Mouse (Mus musculus) hindbrain, embryonic 16.5 days (tissue): ENCODE data around the gene Qk. TPM values are rescaled to one million over a fixed set of nuclear protein-coding genes. Genes with fewer than 3 reads are reported as not detected.

Source experiments
- ATAC-seq: fragments of 200-750 bp; cut with Nextera tagmentation; 2 replicates; pipeline ENCODE4 v1.8.0; 2017; ENCODE audit warnings: moderate TSS enrichment, moderate library complexity
- H3K27ac ChIP-seq: fragments of 300-500 bp; sonication (generic); 2 replicates; pipeline ENCODE4 v1.5.1; 2014; ENCODE audit warnings: low read depth, mild to moderate bottlenecking, control low read depth, low read length, moderate library complexity
- H3K27me3 ChIP-seq: fragments of 300-500 bp; sonication (generic); replicated peaks from 2 replicates; pipeline ENCODE4 v1.6.1; 2014; ENCODE audit warnings: low read length; ENCODE audit not compliant: control insufficient read depth, insufficient read depth
- H3K36me3 ChIP-seq: fragments of 300-500 bp; sonication (generic); 2 replicates; pipeline ENCODE4 v1.6.1; 2014; ENCODE audit warnings: mild to moderate bottlenecking, low read length, moderate library complexity, mixed read lengths; ENCODE audit not compliant: control insufficient read depth, insufficient read depth
- H3K4me1 ChIP-seq: fragments of 300-500 bp; sonication (generic); 2 replicates; pipeline ENCODE4 v1.6.1; 2014; ENCODE audit warnings: low read depth, low read length; ENCODE audit not compliant: control insufficient read depth, insufficient read depth
- H3K4me2 ChIP-seq: fragments of 300-500 bp; sonication (generic); 2 replicates; pipeline ENCODE4 v1.6.1; 2014; ENCODE audit warnings: mild to moderate bottlenecking, low read length, control low read depth, moderate library complexity
- H3K4me3 ChIP-seq: fragments of 300-500 bp; sonication (generic); 2 replicates; pipeline ENCODE4 v1.5.1; 2014; ENCODE audit warnings: mild to moderate bottlenecking, low read length, control low read depth, moderate library complexity
- H3K9ac ChIP-seq: fragments of 300-500 bp; sonication (generic); 2 replicates; pipeline ENCODE4 v1.6.1; 2014; ENCODE audit warnings: low read depth, mild to moderate bottlenecking, control low read depth, low read length, moderate library complexity
- H3K9me3 ChIP-seq: fragments of 300-500 bp; sonication (generic); 2 replicates; pipeline ENCODE4 v1.6.1; 2014; ENCODE audit warnings: mild to moderate bottlenecking, low read length, moderate library complexity; ENCODE audit not compliant: control insufficient read depth
- WGBS: fragments of 180-500 bp; shearing (Covaris S2); extraction: QIAGEN DNeasy Blood & Tissue Kit; methylation state at CpG from one replicate; pipeline ENCODE4 v1.1.7; 2014; 5-methylcytosine and 5-hydroxymethylcytosine counted together
- polyA plus RNA-seq: library from polyadenylated mRNA; unstranded; fragments of >200 nt; fragmentation: Nextera tagmentation; extraction: Ambion mirVana; gene quantifications from 2 replicates; pipeline ENCODE4 v1.2.1, GENCODE M21; 2015

Gene Qk
- polyA plus RNA-seq, 1 experiment from 2014 or later: 46.3 TPM

DNA sequence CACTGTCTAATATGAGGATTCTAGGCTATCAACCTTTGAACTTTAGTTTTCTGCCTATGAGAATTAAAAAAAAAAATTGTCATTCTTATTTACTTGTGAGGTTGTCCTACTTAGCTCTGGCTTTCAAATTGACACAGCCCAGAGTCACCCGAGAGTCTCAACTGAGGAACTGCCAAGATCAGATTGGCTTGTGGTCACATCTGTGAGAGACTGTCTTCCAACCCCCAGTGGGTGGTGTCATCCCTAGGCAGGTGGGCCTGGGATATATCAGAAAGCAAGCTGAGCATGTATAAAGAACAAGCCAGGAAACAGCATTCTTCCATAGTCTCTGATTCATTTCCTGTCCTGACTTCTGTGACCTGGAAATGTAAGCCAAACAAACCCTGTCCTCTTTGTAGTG lies 128.8 kb downstream of the Qk start:
- 78% methylated on average over 1 of the region's 1 CpGs for WGBS
- H3K36me3 ChIP-seq: no peaks in the 10 kb centered on the region
- no peak for ATAC-seq
- H3K9me3 ChIP-seq: no peaks in the 10 kb centered on the region; the same call in 1 of the 2 replicates
- H3K27me3 ChIP-seq: no peaks in the 10 kb centered on the region
- no peak overlapping the region for H3K27ac ChIP-seq
- H3K9ac ChIP-seq: no peak overlapping the region
- H3K4me2 ChIP-seq: no peak overlapping the region
- no peaks in the 10 kb centered on the region for H3K4me1 ChIP-seq
- H3K4me3 ChIP-seq: no peak overlapping the region

GRCm38 (mm10) chr17:10188481-10188880 lies 131.2 kb downstream of the Qk start:
- H3K4me1 ChIP-seq: no peaks in the 10 kb centered on the region
- no peak overlapping the region for H3K4me3 ChIP-seq
- H3K9me3 ChIP-seq: no peaks in the 10 kb centered on the region; the same call in 1 of the 2 replicates
- H3K27ac ChIP-seq: peak overlapping the region; percentile 21; the same call in 1 of the 2 replicates
- H3K9ac ChIP-seq: no peak overlapping the region
- ATAC-seq: no peak
- no peaks in the 10 kb centered on the region for H3K27me3 ChIP-seq
- no peak overlapping the region for H3K4me2 ChIP-seq
- no peaks in the 10 kb centered on the region for H3K36me3 ChIP-seq
- 52% methylated on average over 3 of the region's 3 CpGs for WGBS

- Histone ChIP-seq H3K27me3 (no peaks in the 10 kb centered on the region), H3K9me3 (no peaks in the 10 kb centered on the region; the same call in 1 of the 2 replicates), H3K4me1 (no peaks in the 10 kb centered on the region), H3K4me2 (no peak overlapping the region), H3K36me3 (no peaks in the 10 kb centered on the region), H3K27ac (peak overlapping the region; percentile 21), H3K9ac (no peak overlapping the region), H3K4me3 (no peak overlapping the region)
- ATAC-seq: 0 out of 2 replicates have a peak, but pooled peaks have one; percentile 32
- 77% methylated on average over 4 of the region's 4 CpGs for WGBS
Observed at GRCm38 (mm10) chr17:10187431-10188020, 132.1 kb downstream of the Qk start.

- ATAC-seq: no peak
- Histone ChIP-seq H3K36me3 (no peaks in the 10 kb centered on the region), H3K4me2 (no peak overlapping the region), H3K27ac (no peak overlapping the region), H3K4me3 (no peak overlapping the region), H3K4me1 (no peaks in the 10 kb centered on the region), H3K9me3 (no peaks in the 10 kb centered on the region; the same call in 1 of the 2 replicates), H3K27me3 (no peaks in the 10 kb centered on the region), H3K9ac (no peak overlapping the region)
- 68% methylated on average over 6 of the region's 6 CpGs for WGBS
Observed at GRCm38 (mm10) chr17:10181761-10182160, 137.9 kb downstream of the Qk start.

DNA sequence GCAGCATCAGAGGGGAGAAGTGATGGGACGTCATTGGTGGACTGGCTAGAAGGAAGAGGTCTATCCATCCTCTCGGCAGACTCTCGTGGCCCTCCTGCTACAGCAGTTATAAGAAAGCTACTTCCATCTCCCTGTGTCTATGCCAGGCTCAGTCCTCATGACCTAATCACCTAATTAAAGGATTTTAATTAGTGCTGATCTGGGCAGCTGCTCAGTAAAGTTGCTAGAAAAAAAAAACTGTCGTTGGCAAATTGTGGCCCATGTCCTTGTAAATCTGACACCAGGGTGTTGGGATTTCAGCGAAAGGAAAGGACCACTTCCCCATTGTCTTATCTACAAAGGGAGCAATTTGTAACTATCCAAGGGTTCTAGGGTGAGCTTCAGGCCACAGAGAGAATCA lies 142.6 kb downstream of the Qk start:
- H3K4me3 ChIP-seq: no peak overlapping the region
- H3K9ac ChIP-seq: no peak overlapping the region
- H3K27ac ChIP-seq: no peak overlapping the region
- ATAC-seq: no peak
- no peaks in the 10 kb centered on the region; the same call in 1 of the 2 replicates for H3K9me3 ChIP-seq
- no peak overlapping the region for H3K4me2 ChIP-seq
- no peaks in the 10 kb centered on the region for H3K36me3 ChIP-seq
- WGBS: 44% methylated on average over 5 of the region's 5 CpGs
- H3K4me1 ChIP-seq: no peaks in the 10 kb centered on the region
- H3K27me3 ChIP-seq: no peaks in the 10 kb centered on the region

- no peak for ATAC-seq
- no peaks in the 10 kb centered on the region for H3K9me3 ChIP-seq
- no peak overlapping the region for H3K4me3 ChIP-seq
- H3K27ac ChIP-seq: no peak overlapping the region
- H3K9ac ChIP-seq: no peak overlapping the region
- no peak overlapping the region for H3K4me2 ChIP-seq
- H3K27me3 ChIP-seq: no peaks in the 10 kb centered on the region
- WGBS: 88% methylated on average over 3 of the region's 3 CpGs
- H3K36me3 ChIP-seq: no peaks in the 10 kb centered on the region
- no peaks in the 10 kb centered on the region for H3K4me1 ChIP-seq
Observed at GRCm38 (mm10) chr17:10161258-10161657, 158.4 kb downstream of the Qk start.

- H3K4me2 ChIP-seq: no peak overlapping the region
- 86% methylated on average over 6 of the region's 6 CpGs for WGBS
- no peaks in the 10 kb centered on the region for H3K4me1 ChIP-seq
- no peak for ATAC-seq
- H3K4me3 ChIP-seq: no peak overlapping the region
- H3K9ac ChIP-seq: no peak overlapping the region
- no peaks in the 10 kb centered on the region for H3K27me3 ChIP-seq
- no peak overlapping the region for H3K27ac ChIP-seq
- H3K36me3 ChIP-seq: no peaks in the 10 kb centered on the region
- no peaks in the 10 kb centered on the region for H3K9me3 ChIP-seq
Observed at GRCm38 (mm10) chr17:10160415-10160814, 159.2 kb downstream of the Qk start.

DNA sequence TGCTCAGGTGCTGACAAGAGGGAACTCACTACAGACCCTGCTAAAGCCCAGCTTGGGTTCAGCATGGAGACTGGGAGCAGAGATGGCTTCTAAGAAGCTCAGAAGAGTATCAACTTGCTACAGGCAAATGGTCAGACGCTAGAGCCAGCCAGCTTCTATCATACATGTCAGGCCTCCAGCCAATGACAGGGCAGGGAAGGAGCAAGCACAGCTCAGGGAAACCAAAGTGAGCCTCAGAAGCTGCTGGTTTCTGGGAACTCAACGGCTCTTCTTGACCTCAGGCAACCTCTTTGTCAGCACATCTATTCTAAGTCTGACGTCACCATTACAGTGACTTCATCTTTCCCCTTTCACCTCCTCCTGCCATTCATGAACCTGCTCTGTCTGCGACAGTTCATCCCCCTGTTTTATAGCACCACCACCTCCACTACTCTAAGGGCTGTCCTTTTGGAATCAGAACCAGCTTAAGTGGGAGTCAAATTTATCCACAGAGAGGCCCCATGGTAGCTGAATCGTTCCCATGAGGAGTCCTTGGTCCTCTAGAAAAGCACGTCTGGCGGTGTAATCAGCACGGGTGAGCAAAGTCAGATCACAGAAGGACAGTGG lies 166.7 kb downstream of the Qk start:
- no peak for ATAC-seq
- no peak overlapping the region for H3K4me3 ChIP-seq
- no peaks in the 10 kb centered on the region for H3K9me3 ChIP-seq
- no peaks in the 10 kb centered on the region for H3K27me3 ChIP-seq
- H3K4me1 ChIP-seq: no peaks in the 10 kb centered on the region
- no peak overlapping the region for H3K9ac ChIP-seq
- H3K27ac ChIP-seq: no peak overlapping the region
- WGBS: 55% methylated on average over 8 of the region's 8 CpGs
- no peak overlapping the region for H3K4me2 ChIP-seq
- H3K36me3 ChIP-seq: no peaks in the 10 kb centered on the region
